Mouse (Mus musculus) layer of hippocampus, postnatal 36 days (tissue): ENCODE results near the gene Pip4p1. TPM values are rescaled to one million over a fixed set of nuclear protein-coding genes. Genes with fewer than 3 reads are reported as not detected.

Source experiments
- DNase-seq, 2 experiments: peaks; one replicate each; pipeline ENCODE4 v3.0.0; 2022
- total RNA-seq, 2 experiments: library from RNA; stranded (reverse); gene quantifications; 2 replicates each; pipeline ENCODE4 v1.2.3; 2021

Pip4p1 gene
- total RNA-seq, 2 experiments from 2014 or later = 89.8 to 103 TPM

- no peak for DNase-seq
Observed at GRCm38 (mm10) chr14:50892541-50893459, 37.9 kb downstream of the Pip4p1 start.

- no peak for DNase-seq
Observed at GRCm38 (mm10) chr14:50892091-50892490, 38.6 kb downstream of the Pip4p1 start.

GRCm38 (mm10) chr14:50891621-50892020, 39.0 kb downstream of the Pip4p1 start:
- DNase-seq = no peak

GRCm38 (mm10) chr14:50876236-50876950, 54.3 kb downstream of the Pip4p1 start:
- no peak for DNase-seq

Other genes starting within 250 kb of the Pip4p1 start
- not detected for gene Olfr747, start 237.7 kb downstream of the Pip4p1 start, total RNA-seq
- gene Olfr748, start 223.5 kb downstream of the Pip4p1 start, total RNA-seq = not detected
- not detected for gene Olfr749, start 185.8 kb downstream of the Pip4p1 start, total RNA-seq
- 10 to 100 TPM; 63.5 to 65.5 TPM for gene Ttc5, start 145.3 kb downstream of the Pip4p1 start, total RNA-seq
- not detected for gene Ccnb1ip1, start 123.1 kb downstream of the Pip4p1 start, total RNA-seq
- gene Parp2, start 123.0 kb downstream of the Pip4p1 start, total RNA-seq = 10 to 100 TPM; 25.3 to 31.1 TPM
- gene Tep1, start 60.3 kb downstream of the Pip4p1 start, total RNA-seq = 1 to 10 TPM; 2.0 to 4.6 TPM
- 1 to 10 TPM; 3.6 to 5.2 TPM for gene Klhl33, start 33.3 kb downstream of the Pip4p1 start, total RNA-seq
- 10 to 100 TPM; 37.3 to 44.1 TPM for gene Osgep, start 6.0 kb downstream of the Pip4p1 start, total RNA-seq
- gene Apex1, start 5.9 kb downstream of the Pip4p1 start, total RNA-seq = 10 to 100 TPM; 67.9 to 72.3 TPM
- 10 to 100 TPM; 12.8 to 13.2 TPM for gene Pnp, start 226 bp upstream of the Pip4p1 start, total RNA-seq
- gene Gm49342, start 13.7 kb upstream of the Pip4p1 start, total RNA-seq = 10 to 100 TPM; 14.2 to 17.0 TPM
- gene Pnp2, start 25.1 kb upstream of the Pip4p1 start, total RNA-seq = under 1 TPM; 0.81 to 0.95 TPM
- not detected for gene Rnase10, start 76.9 kb upstream of the Pip4p1 start, total RNA-seq
- gene Rnase9, start 111.0 kb upstream of the Pip4p1 start, total RNA-seq = not detected
- gene Rnase11, start 119.3 kb upstream of the Pip4p1 start, total RNA-seq = not detected
- gene Rnase12, start 126.8 kb upstream of the Pip4p1 start, total RNA-seq = not detected
- gene Olfr750, start 143.6 kb upstream of the Pip4p1 start, total RNA-seq = not detected
- gene Rnase4, start 160.2 kb upstream of the Pip4p1 start, total RNA-seq = 10 to 100 TPM; 15.8 to 18.7 TPM
- gene Ang, start 160.3 kb upstream of the Pip4p1 start, total RNA-seq = 1 to 10 TPM; 3.4 to 5.6 TPM
- not detected for gene Eddm3b, start 183.6 kb upstream of the Pip4p1 start, total RNA-seq
- gene Rnase6, start 193.1 kb upstream of the Pip4p1 start, total RNA-seq = under 1 TPM in 1 of 2 experiments, not detected in 1; 0.65 TPM
- gene Rnase1, start 215.9 kb upstream of the Pip4p1 start, total RNA-seq = 1 to 10 TPM; 1.3 to 2.1 TPM
- not detected for gene Rnase2b, start 231.4 kb upstream of the Pip4p1 start, total RNA-seq